Mouse (Mus musculus) small intestine, adult 2 months (tissue): ENCODE results near the gene Mical3. TPM values are rescaled to one million over a fixed set of nuclear protein-coding genes. Genes with fewer than 3 reads are reported as not detected.

Experiments
- H3K27ac ChIP-seq: fragments of 200-500 bp; 2 replicates; pipeline ENCODE4 v1.5.1; 2012; ENCODE audit warnings: low read depth, low read length, control low read depth, inconsistent platforms; ENCODE audit not compliant: insufficient read depth
- H3K27me3 ChIP-seq: fragments of 200-500 bp; 2 replicates; pipeline ENCODE4 v1.6.1; 2012; ENCODE audit warnings: mild to moderate bottlenecking, moderate library complexity, low read length, inconsistent platforms; ENCODE audit not compliant: control insufficient read depth, insufficient read depth
- H3K36me3 ChIP-seq: fragments of 200-500 bp; 2 replicates; pipeline ENCODE4 v1.6.1; 2012; ENCODE audit warnings: mild to moderate bottlenecking, low read length, control low read depth, inconsistent platforms; ENCODE audit not compliant: control insufficient read depth, insufficient read depth
- H3K4me1 ChIP-seq: fragments of 200-500 bp; 2 replicates; pipeline ENCODE4 v1.6.1; 2012; ENCODE audit warnings: low read length, inconsistent platforms, mixed read lengths; ENCODE audit not compliant: control insufficient read depth, insufficient read depth, insufficient read length
- H3K4me3 ChIP-seq: fragments of 200-500 bp; 2 replicates; pipeline ENCODE4 v1.5.1; 2012; ENCODE audit warnings: low read depth, mild to moderate bottlenecking, control low read depth, inconsistent platforms, low read length, moderate library complexity
- CTCF ChIP-seq: fragments of 200-500 bp; IDR thresholded peaks from 2 replicates; pipeline ENCODE4 v1.5.1; 2012; ENCODE audit warnings: low read depth, mild to moderate bottlenecking, control low read depth, inconsistent platforms, low read length, moderate library complexity, mixed read lengths; ENCODE audit not compliant: insufficient replicate concordance, insufficient read length; ENCODE audit errors: extremely low read depth
- POLR2A ChIP-seq: fragments of 200-500 bp; IDR thresholded peaks from 2 replicates; pipeline ENCODE4 v1.6.1; 2012; ENCODE audit warnings: low read depth, mild to moderate bottlenecking, control low read depth, inconsistent platforms, low read length, moderate library complexity
- WGBS: fragments of 180-500 bp; shearing (Covaris S2); methylation state at CpG from one replicate; pipeline ENCODE4 v1.1.7; 2018; 5-methylcytosine and 5-hydroxymethylcytosine counted together
- polyA plus RNA-seq: library from polyadenylated mRNA; depleted of rRNA; stranded (reverse); fragments of >200 nt; gene quantifications from 2 replicates; pipeline ENCODE4 v1.2.3, GENCODE M21; 2012

Mical3 gene
- polyA plus RNA-seq, 1 experiment = 8.9 TPM

DNA sequence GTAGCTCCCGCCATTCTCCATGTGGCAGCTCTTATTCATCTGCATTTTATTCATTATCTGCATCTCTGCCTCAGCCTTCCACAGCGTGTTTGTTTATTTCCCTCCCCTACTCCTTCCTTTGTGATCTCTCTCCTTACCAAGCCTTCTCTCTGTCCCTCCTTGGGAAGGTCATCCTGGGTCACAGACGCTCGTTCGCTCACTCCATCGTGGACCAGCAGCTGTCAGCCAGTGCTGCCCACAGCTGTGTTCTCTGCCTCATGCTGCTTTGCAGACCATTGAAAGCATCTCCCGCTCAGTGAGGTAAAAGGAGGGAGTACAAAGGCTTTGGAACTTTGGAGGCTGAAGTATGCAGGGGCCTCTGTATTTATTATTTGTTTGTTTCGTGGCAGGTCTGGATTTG lies 15.1 kb upstream of the Mical3 start:
- Histone ChIP-seq H3K4me1 (peaks cover 15% of the 10 kb centered on the region; the same call in 1 of the 2 replicates), H3K27me3 (no peaks in the 10 kb centered on the region; the same call in 1 of the 2 replicates), H3K27ac (no peak overlapping the region), H3K4me3 (no peak overlapping the region), H3K36me3 (no peaks in the 10 kb centered on the region)
- TF ChIP-seq POLR2A (no peak), CTCF (no peak)
- WGBS = 86% methylated on average over 8 of the region's 8 CpGs

DNA sequence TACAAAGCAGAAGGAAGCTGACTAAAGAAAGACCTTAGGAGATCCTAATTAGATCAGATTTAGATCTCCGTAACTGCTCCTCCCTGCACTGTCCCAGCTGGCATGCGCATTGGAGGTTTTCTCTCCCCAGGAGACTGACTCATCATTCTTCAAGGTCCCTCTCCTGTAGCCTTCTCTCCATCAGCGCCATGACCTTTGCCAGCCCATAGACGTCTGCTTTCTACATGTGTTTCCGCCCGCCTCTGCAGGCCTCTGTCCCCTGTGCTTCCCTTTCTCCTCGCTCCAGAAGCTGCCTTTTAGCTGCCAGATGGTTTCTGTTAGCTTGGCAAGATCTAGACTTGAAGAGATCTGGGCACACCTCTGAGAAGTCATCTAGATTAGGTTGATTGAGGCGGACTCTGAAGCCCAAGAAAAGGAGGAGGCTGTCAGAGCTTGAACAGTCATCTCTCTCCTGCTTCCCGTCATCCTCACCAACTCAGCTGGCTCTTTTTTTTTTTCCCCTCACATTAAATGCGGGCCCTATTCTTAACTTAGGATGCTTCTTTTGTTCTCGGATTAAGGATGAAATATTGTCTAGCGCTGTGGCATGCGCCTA lies 14.3 kb upstream of the Mical3 start:
- TF ChIP-seq POLR2A (no peak), CTCF (no peak)
- peaks cover 15% of the 10 kb centered on the region; the same call in 1 of the 2 replicates for H3K4me1 ChIP-seq
- H3K4me3 ChIP-seq = no peak overlapping the region
- H3K27me3 ChIP-seq = no peaks in the 10 kb centered on the region; the same call in 1 of the 2 replicates
- WGBS = 83% methylated on average over 13 of the region's 13 CpGs
- H3K27ac ChIP-seq = no peak overlapping the region
- no peaks in the 10 kb centered on the region for H3K36me3 ChIP-seq

DNA sequence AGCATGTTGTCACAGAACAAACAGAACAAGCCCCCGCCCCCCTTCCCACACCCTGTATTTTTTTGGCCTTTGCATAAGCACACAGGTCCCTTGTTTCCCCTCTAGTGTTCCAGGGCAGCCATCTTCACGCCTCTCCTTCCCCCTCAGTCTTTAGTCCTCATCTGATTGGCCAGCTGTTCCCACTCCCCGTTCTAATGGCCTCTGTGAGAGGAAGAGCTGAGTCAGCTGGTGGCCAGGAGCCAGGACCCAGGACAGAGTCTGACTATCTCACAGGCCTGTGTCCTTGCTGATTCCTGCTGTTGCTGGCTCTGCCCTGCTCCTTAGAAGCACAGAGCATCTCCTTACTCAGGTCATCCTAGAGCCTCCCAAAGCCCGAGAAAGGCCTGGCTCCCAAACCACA lies 13.3 kb upstream of the Mical3 start:
- Histone ChIP-seq H3K27ac (no peak overlapping the region), H3K27me3 (no peaks in the 10 kb centered on the region; the same call in 1 of the 2 replicates), H3K4me1 (peaks cover 15% of the 10 kb centered on the region; the same call in 1 of the 2 replicates), H3K4me3 (no peak overlapping the region), H3K36me3 (no peaks in the 10 kb centered on the region)
- WGBS = 46% methylated on average over 4 of the region's 4 CpGs
- TF ChIP-seq POLR2A = no peak
- TF ChIP-seq CTCF = no peak

DNA sequence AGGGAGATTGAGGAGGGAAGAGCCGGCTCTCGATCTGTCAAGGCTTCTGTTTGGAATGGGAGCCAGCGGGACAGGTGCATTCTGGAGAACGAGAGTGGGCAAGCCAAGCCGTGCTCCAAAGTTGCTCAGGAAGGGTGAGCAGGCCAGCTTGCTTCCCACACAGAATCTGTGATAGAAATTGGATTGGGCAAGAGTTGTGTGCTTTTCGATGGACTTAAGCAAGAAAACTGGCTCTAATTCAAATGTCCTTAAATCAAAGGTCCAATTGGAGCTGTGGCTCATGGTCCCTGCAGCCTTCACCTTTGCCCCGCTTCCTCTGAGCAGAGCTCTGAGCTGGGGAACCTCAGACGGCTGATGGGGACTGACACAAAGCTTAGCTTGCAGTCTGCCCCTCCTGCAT lies 12.6 kb upstream of the Mical3 start:
- Histone ChIP-seq H3K27me3 (no peaks in the 10 kb centered on the region; the same call in 1 of the 2 replicates), H3K36me3 (no peaks in the 10 kb centered on the region), H3K27ac (no peak overlapping the region), H3K4me3 (no peak overlapping the region), H3K4me1 (peaks cover 15% of the 10 kb centered on the region; the same call in 1 of the 2 replicates)
- TF ChIP-seq POLR2A (no peak), CTCF (no peak)
- 57% methylated on average over 8 of the region's 8 CpGs for WGBS

DNA sequence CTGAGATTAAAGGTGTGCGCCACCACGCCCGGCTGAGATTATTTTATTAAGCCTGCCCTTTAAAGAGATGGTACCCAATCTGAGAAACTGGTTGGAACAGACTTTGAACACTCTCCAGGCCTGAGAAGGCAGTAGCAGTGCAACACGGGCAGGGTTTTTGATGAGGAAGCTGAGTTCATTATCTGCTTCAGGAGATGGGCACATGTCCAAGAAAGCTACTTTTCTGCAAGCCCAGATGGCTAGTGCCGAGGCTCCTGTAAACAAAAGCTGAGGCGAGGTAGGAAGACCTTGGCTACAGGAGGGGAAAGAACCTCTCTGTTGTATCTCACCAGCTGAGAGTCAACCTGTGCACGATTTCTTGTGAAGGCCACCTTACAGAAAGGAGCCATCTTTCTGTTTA lies 11.5 kb upstream of the Mical3 start:
- H3K27ac ChIP-seq = peak overlapping the region; percentile 19; the same call in 1 of the 2 replicates
- H3K4me3 ChIP-seq = no peak overlapping the region
- H3K27me3 ChIP-seq = no peaks in the 10 kb centered on the region; the same call in 1 of the 2 replicates
- H3K4me1 ChIP-seq = peaks cover 15% of the 10 kb centered on the region; the same call in 1 of the 2 replicates
- H3K36me3 ChIP-seq = no peaks in the 10 kb centered on the region
- WGBS = 53% methylated on average over 7 of the region's 7 CpGs
- TF ChIP-seq POLR2A = no peak
- TF ChIP-seq CTCF = no peak

DNA sequence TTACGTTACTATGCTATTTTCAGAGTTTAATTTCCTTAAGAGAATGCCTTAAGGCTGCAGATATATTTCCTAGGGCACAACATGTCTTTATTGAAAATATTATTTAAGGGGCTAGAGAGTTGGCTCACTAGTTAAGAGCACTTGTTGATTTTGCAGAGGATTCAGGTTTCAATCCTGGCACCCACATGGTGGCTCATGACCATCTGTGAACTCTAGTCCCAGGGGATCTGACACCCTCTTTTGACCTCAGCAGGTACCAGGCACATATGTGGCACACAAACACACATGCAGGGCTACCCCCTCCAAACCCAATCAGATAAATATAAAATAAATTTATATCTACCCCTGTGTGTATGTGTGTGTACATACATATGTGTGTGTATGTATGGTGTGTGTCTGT lies 8.5 kb upstream of the Mical3 start:
- no peak overlapping the region for H3K27ac ChIP-seq
- WGBS = 90% methylated on average over 1 of the region's 1 CpGs

DNA sequence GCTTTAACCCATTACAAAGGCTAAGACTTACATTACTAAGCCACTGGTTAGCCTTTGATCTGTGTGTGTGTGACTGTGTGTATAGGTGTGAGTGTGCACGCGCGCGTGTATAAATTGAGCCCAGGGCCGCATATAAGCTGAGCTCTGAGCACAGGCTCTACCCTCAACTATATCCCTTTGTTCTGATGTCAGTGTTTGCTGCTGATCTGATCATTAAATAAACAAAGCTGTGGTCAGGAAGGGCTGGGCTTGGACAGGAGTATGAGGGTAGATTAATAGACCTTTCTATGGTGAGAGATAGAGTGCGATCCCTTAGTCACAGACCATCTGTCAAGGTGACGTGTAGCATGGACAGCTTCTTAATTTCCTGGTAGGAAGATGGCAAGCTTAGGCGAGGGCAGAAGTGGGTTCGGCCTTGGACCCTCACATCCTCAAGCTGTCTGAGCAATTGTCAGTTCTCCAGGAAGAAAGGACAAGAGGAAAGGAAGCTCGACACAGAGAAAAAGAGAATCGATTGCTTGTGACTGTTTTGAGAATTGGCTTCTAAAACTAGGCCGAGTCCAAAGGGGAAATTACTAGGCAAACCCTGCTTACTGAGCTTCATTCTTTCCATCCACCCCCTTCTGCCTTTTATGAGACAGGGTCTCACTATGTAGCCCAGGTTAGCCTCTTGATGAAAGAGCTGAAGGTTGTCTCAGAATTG lies 7.7 kb upstream of the Mical3 start:
- Histone ChIP-seq H3K4me3 (no peak overlapping the region), H3K27ac (peak overlapping the region; percentile 10; the same call in 1 of the 2 replicates), H3K27me3 (no peaks in the 10 kb centered on the region), H3K36me3 (no peaks in the 10 kb centered on the region), H3K4me1 (peaks cover 3% of the 10 kb centered on the region; the same call in 1 of the 2 replicates)
- TF ChIP-seq POLR2A (no peak), CTCF (no peak)
- 74% methylated on average over 12 of the region's 12 CpGs for WGBS

More for the DNA sequence above, 8.5 kb upstream of the Mical3 start:
- Histone ChIP-seq H3K4me1 (peaks cover 10% of the 10 kb centered on the region; the same call in 1 of the 2 replicates), H3K27me3 (no peaks in the 10 kb centered on the region), H3K4me3 (no peak overlapping the region), H3K36me3 (no peaks in the 10 kb centered on the region)
- no peak for TF ChIP-seq POLR2A
- no peak for TF ChIP-seq CTCF
